Comparison of ENCODE assay signal across 11 mouse cellular contexts in the genomic region with DNA sequence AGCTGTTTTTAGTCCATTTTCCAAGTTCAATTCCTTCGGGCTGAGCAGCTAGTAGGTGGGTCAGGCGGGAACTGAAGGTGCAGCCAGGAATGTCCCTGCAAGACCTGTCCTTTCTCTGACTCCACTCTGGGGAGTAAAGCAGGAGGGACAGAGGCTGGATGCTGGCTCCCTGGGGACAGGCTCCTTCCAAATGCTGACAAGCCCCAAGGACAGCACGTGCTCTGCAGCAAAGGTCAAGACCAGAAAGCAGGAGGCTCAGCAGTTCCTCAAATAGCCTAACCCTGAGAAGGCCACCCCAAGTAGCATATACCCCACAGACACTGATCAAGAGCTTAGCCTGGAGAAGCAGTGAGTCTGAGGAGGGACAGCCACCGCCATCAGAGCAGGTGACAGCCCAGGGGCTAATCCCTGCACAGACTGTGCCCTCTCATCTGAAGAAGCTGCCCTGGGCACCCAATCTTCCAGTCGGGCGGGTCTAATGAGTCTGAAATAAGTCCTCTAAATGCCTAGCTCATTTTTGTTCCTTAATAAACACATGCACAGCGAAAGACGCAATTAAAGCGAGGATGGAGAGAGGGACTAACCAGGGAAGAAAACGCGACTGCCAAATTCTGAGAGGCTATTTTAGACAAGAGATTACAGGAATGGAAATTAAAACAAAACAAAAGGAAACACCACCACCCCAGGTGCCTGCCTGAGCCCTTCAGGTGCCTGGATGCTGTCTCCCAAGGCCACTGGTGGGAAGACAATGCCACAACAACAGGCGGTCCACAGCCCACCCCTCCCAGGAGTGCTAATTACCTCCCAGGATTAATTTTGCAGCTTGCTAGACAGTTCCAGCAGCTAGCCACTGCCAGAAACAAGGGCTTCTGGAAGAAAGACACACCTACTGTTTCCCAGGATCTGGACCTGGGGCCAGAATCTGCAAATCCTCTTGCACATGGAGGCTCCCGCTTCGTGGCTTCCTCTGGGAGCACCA.
DNase-seq lines count a peak whose midpoint lies in the region; ATAC-seq and TF ChIP-seq lines count a peak whose summit lies in the region.
"Had no signal": no experiment of that assay in that cellular context is flagged by ENCODE, and none has a peak within 500 bp of the region (broad histone marks: within the 10 kb centered on the region; RNA-seq: fewer than 3 reads in every experiment).

No protein-coding gene starts in this region.

- H3K27ac ChIP-seq in hindbrain, embryonic 13.5 days, result peak overlapping the region; percentile 69
- peak overlapping the region; percentile 47 for H3K27ac ChIP-seq in midbrain, embryonic 16.5 days (ENCODE audit: low read length)
- H3K27ac ChIP-seq: stomach, embryonic 15.5 days had no signal

- ATAC-seq in frontal cortex, adult (ENCODE audit: low TSS enrichment), result 0 out of 2 replicates have a peak, but pooled peaks have one; percentile 18
- no peak for ATAC-seq in hindbrain, embryonic 13.5 days (ENCODE audit: low FRiP score)
- peak; percentile 39; the same call in 1 of the 2 replicates for ATAC-seq in midbrain, embryonic 16.5 days

- no peaks in the 10 kb centered on the region for H3K36me3 ChIP-seq in hindbrain, embryonic 13.5 days
- no peaks in the 10 kb centered on the region for H3K36me3 ChIP-seq in midbrain, embryonic 16.5 days (ENCODE audit: control insufficient read depth, insufficient read depth, low read length)
- H3K36me3 ChIP-seq: stomach, embryonic 15.5 days had no signal

- no peak for TF ChIP-seq CTCF in brain, embryonic 14.5 days (IDR thresholded peaks at IDR 0.05; ENCODE audit: borderline replicate concordance, extremely low read depth, insufficient read depth, insufficient read length)

- H3K4me1 ChIP-seq in hindbrain, embryonic 13.5 days (replicated peaks), result peaks cover 26% of the 10 kb centered on the region
- peaks cover 16% of the 10 kb centered on the region for H3K4me1 ChIP-seq in midbrain, embryonic 16.5 days (ENCODE audit: control insufficient read depth, insufficient read depth, low read length)
- H3K4me1 ChIP-seq: stomach, embryonic 15.5 days had no signal

- peak overlapping the region; percentile 9; the same call in 1 of the 2 replicates for H3K9ac ChIP-seq in hindbrain, embryonic 13.5 days
- peak overlapping the region; percentile 52; the same call in 1 of the 2 replicates for H3K9ac ChIP-seq in midbrain, embryonic 16.5 days (ENCODE audit: low read depth, low read length)
- H3K9ac ChIP-seq: stomach, embryonic 15.5 days had no signal

- H3K27me3 ChIP-seq in hindbrain, embryonic 13.5 days, result no peaks in the 10 kb centered on the region
- H3K27me3 ChIP-seq in midbrain, embryonic 16.5 days (ENCODE audit: control insufficient read depth, insufficient read depth, low read depth, low read length), result no peaks in the 10 kb centered on the region
- H3K27me3 ChIP-seq: stomach, embryonic 15.5 days had no signal

- no peak for DNase-seq in frontal cortex, postnatal 14 days (ENCODE audit: low spot score in 2 of 2)
- DNase-seq in brain, embryonic 14.5 days (ENCODE audit: low read depth), result peak; percentile 86
- DNase-seq in heart, postnatal 4 days, result no peak
- DNase-seq in heart, adult 9 months (ENCODE audit: low spot score in 2 of 2), result no peak
- no peak for DNase-seq in urinary bladder, adult 2 months (ENCODE audit: low spot score)
- DNase-seq: lung, adult 2 months; right cerebral cortex, adult 18-20 months had no signal

- no peak overlapping the region for H3K4me3 ChIP-seq in hindbrain, embryonic 13.5 days
- no peak overlapping the region for H3K4me3 ChIP-seq in midbrain, embryonic 16.5 days (ENCODE audit: low read depth, low read length)
- H3K4me3 ChIP-seq: stomach, embryonic 15.5 days had no signal

- 48% methylated on average over 14 of the region's 14 CpGs for WGBS in hindbrain, embryonic 13.5 days
- 29% methylated on average over 14 of the region's 14 CpGs for WGBS in midbrain, embryonic 16.5 days

- H3K9me3 ChIP-seq in hindbrain, embryonic 13.5 days, result no peaks in the 10 kb centered on the region
- H3K9me3 ChIP-seq in midbrain, embryonic 16.5 days (replicated peaks; ENCODE audit: control insufficient read depth, low read length, poor library complexity, severe bottlenecking), result no peaks in the 10 kb centered on the region
- H3K9me3 ChIP-seq: stomach, embryonic 15.5 days had no signal

- no peak overlapping the region for H3K4me2 ChIP-seq in hindbrain, embryonic 13.5 days
- no peak overlapping the region for H3K4me2 ChIP-seq in midbrain, embryonic 16.5 days (ENCODE audit: low read length)
- H3K4me2 ChIP-seq: stomach, embryonic 15.5 days had no signal

- no peak for TF ChIP-seq POLR2A in brain, embryonic 14.5 days (IDR thresholded peaks at IDR 0.05; ENCODE audit: borderline replicate concordance, extremely low read depth, insufficient read depth, insufficient read length, poor library complexity, severe bottlenecking)
